24 mouse cellular contexts compared by ENCODE assay signal in genomic region chr11:21303619-21304018, GRCm38 (mm10).
A peak's percentile ranks its signal among the peaks of the same experiment; 100 is the strongest.
DNase-seq lines count a peak whose midpoint lies in the region; ATAC-seq and TF ChIP-seq lines count a peak whose summit lies in the region.
"Had no signal": no experiment of that assay in that cellular context is flagged by ENCODE, and none has a peak within 500 bp of the region (broad histone marks: within the 10 kb centered on the region; RNA-seq: fewer than 3 reads in every experiment).

No protein-coding gene starts in this region.

- DNase-seq in gastrocnemius, adult 2 months, result no peak
- no peak for DNase-seq in gastrocnemius, postnatal 36 days
- peak; percentile 11 for DNase-seq in thymus, postnatal 14 days
- DNase-seq in thymus, postnatal 4 days, result no peak
- peak; percentile 42 for DNase-seq in naive thymus-derived CD4-positive, alpha-beta T cell, adult 2 months (ENCODE audit: low read depth)
- no peak for DNase-seq in adrenal gland, adult (ENCODE audit: inconsistent age in 2 of 2, low spot score in 1 of 2)
- DNase-seq in left cerebral cortex, adult 2 months (ENCODE audit: extremely low spot score in 1 of 2, low spot score in 2 of 2), result no peak
- DNase-seq: adrenal gland, adult 8-10 months; adrenal gland, postnatal 25 days; cerebellum, adult 11-12 months; cerebellum, adult 8-10 months; cerebellum, postnatal 10 days; cerebellum, postnatal 36 days; embryo, embryonic 11 days; gastrocnemius, postnatal 10 days; heart, adult 11 months had no signal

- intact Hi-C loops in gastrocnemius, adult 2 months (cut with DNase I), result no loop called here
- intact Hi-C loops in gastrocnemius, postnatal 36 days (cut with DNase I), result no loop called here
- intact Hi-C loops in left cerebral cortex, adult 2 months (cut with DNase I), result no loop called here

- H3K4me3 ChIP-seq in gastrocnemius, adult 2 months, result no peak overlapping the region
- H3K4me3 ChIP-seq in left cerebral cortex, adult 2 months, result no peak overlapping the region
- H3K4me3 ChIP-seq: embryonic facial prominence, embryonic 10.5 days; embryonic facial prominence, embryonic 13.5 days; erythroblast, embryonic 14.5 days; forebrain, embryonic 12.5 days; forebrain, embryonic 15.5 days; hindbrain, embryonic 12.5 days; hindbrain, embryonic 15.5 days had no signal

- peak overlapping the region; percentile 41; the same call in 1 of the 2 replicates for H3K27ac ChIP-seq in gastrocnemius, adult 2 months
- no peak overlapping the region for H3K27ac ChIP-seq in left cerebral cortex, adult 2 months
- H3K27ac ChIP-seq: embryonic facial prominence, embryonic 10.5 days; embryonic facial prominence, embryonic 13.5 days; forebrain, embryonic 12.5 days; forebrain, embryonic 15.5 days; hindbrain, embryonic 12.5 days; hindbrain, embryonic 15.5 days had no signal

- no peak for TF ChIP-seq CTCF in gastrocnemius, adult 2 months (IDR thresholded peaks at IDR 0.05)
- no peak for TF ChIP-seq CTCF in left cerebral cortex, adult 2 months (IDR thresholded peaks at IDR 0.05)

- ATAC-seq in activated CD4-positive, CD25-positive, alpha-beta regulatory T cell, adult 4 months, result peak; percentile 53
- ATAC-seq: forebrain, embryonic 15.5 days had no signal

Comparison
In these comparisons a context has a peak if more than half of its experiments do, and no peak if none do; other contexts are left out.
1. DNase-seq: peak in thymus, postnatal 14 days (single experiment) and naive thymus-derived CD4-positive, alpha-beta T cell, adult 2 months (single experiment); none in gastrocnemius, adult 2 months (single experiment), gastrocnemius, postnatal 36 days (0 of 2), thymus, postnatal 4 days (single experiment), adrenal gland, adult (0 of 2) and left cerebral cortex, adult 2 months (0 of 2).